Mouse (Mus musculus): ENCODE measurements around the gene Atp6v1c2.

Gene Atp6v1c2

GRCm38 (mm10) chr12:17324549-17325470 lies 4.3 kb downstream of the Atp6v1c2 start:
- peak; percentile 4 for DNase-seq

- no peak for DNase-seq
Measured at GRCm38 (mm10) chr12:17318453-17318852, 10.7 kb downstream of the Atp6v1c2 start.

- no peak for DNase-seq
Measured at GRCm38 (mm10) chr12:17317970-17318369, 11.2 kb downstream of the Atp6v1c2 start.

GRCm38 (mm10) chr12:17316096-17316495 lies 13.1 kb downstream of the Atp6v1c2 start:
- DNase-seq, result no peak

- no peak for DNase-seq
Measured at GRCm38 (mm10) chr12:17310852-17311839, 18.0 kb downstream of the Atp6v1c2 start.

- DNase-seq, result no peak
Measured at GRCm38 (mm10) chr12:17308246-17308645, 20.9 kb downstream of the Atp6v1c2 start.

GRCm38 (mm10) chr12:17305445-17305844 lies 23.7 kb downstream of the Atp6v1c2 start:
- no peak for DNase-seq

- DNase-seq, result no peak
Measured at GRCm38 (mm10) chr12:17299902-17300301, 29.3 kb downstream of the Atp6v1c2 start.

- no peak for DNase-seq
Measured at GRCm38 (mm10) chr12:17296899-17297298, 32.3 kb downstream of the Atp6v1c2 start.

- no peak for DNase-seq
Measured at GRCm38 (mm10) chr12:17290569-17290968, 38.6 kb downstream of the Atp6v1c2 start.

GRCm38 (mm10) chr12:17289913-17290312 lies 39.2 kb downstream of the Atp6v1c2 start:
- no peak for DNase-seq

- no peak for DNase-seq
Measured at GRCm38 (mm10) chr12:17289060-17289459, 40.1 kb downstream of the Atp6v1c2 start.

- no peak for DNase-seq
Measured at GRCm38 (mm10) chr12:17288496-17288895, 40.7 kb downstream of the Atp6v1c2 start.

GRCm38 (mm10) chr12:17273841-17274240 lies 55.3 kb downstream of the Atp6v1c2 start:
- no peak for DNase-seq

GRCm38 (mm10) chr12:17271272-17271671 lies 57.9 kb downstream of the Atp6v1c2 start:
- DNase-seq, result no peak

GRCm38 (mm10) chr12:17267316-17267715 lies 61.8 kb downstream of the Atp6v1c2 start:
- DNase-seq, result no peak

GRCm38 (mm10) chr12:17266673-17266990 lies 62.5 kb downstream of the Atp6v1c2 start:
- DNase-seq, result no peak

- DNase-seq, result peak; percentile 95
Measured at GRCm38 (mm10) chr12:17265971-17266672, 63.0 kb downstream of the Atp6v1c2 start, which contains the start of gene Pdia6. Gene Pdia6 (plus strand): TSS chr12:17266545.

GRCm38 (mm10) chr12:17264826-17265225 lies 64.3 kb downstream of the Atp6v1c2 start:
- DNase-seq, result no peak

GRCm38 (mm10) chr12:17263881-17264280 lies 65.3 kb downstream of the Atp6v1c2 start:
- no peak for DNase-seq

GRCm38 (mm10) chr12:17261005-17261404 lies 68.2 kb downstream of the Atp6v1c2 start:
- DNase-seq, result no peak

GRCm38 (mm10) chr12:17258431-17258830 lies 70.7 kb downstream of the Atp6v1c2 start:
- no peak for DNase-seq

GRCm38 (mm10) chr12:17256905-17257304 lies 72.3 kb downstream of the Atp6v1c2 start:
- DNase-seq, result peak; percentile 73

Measured in right cerebral cortex, adult 18-20 months (tissue).